Mouse (Mus musculus) v-Abl transformed pro-B cells (cell line): ENCODE results near the gene Synm.

ENCODE experiments used
- in situ Hi-C, 2 experiments: fragments of 400-800 bp; cut with MboI; formaldehyde crosslinking; loops; one replicate each; pipeline ENCODE4 v1.15.1; 2025; ENCODE audit not compliant: unreplicated experiment in 2 of 2

Gene Synm

GRCm38 (mm10) chr7:67749441-67750239 is 9.9 kb downstream of the Synm start:
- in situ Hi-C loops: no loop called here

GRCm38 (mm10) chr7:67747731-67748305 is 11.7 kb downstream of the Synm start:
- in situ Hi-C loops: no loop called here

- in situ Hi-C loops: no loop called here
These were observed 17.8 kb downstream of the Synm start for GRCm38 (mm10) chr7:67741706-67742105.

- in situ Hi-C loops: no loop called here
These were observed 18.7 kb downstream of the Synm start for GRCm38 (mm10) chr7:67740796-67741195.

GRCm38 (mm10) chr7:67740382-67740781 is 19.2 kb downstream of the Synm start:
- in situ Hi-C loops: no loop called here

GRCm38 (mm10) chr7:67732276-67732675 is 27.3 kb downstream of the Synm start:
- in situ Hi-C loops: no loop called here

GRCm38 (mm10) chr7:67730431-67731110 is 29.0 kb downstream of the Synm start:
- in situ Hi-C loops: no loop called here

- in situ Hi-C loops: no loop called here
These were observed 30.7 kb downstream of the Synm start for GRCm38 (mm10) chr7:67728809-67729208.

- in situ Hi-C loops: no loop called here
These were observed 31.3 kb downstream of the Synm start for GRCm38 (mm10) chr7:67728203-67728602.

GRCm38 (mm10) chr7:67725016-67725415 is 34.5 kb downstream of the Synm start:
- in situ Hi-C loops: no loop called here

GRCm38 (mm10) chr7:67724536-67724935 is 35.0 kb downstream of the Synm start:
- in situ Hi-C loops: no loop called here

- in situ Hi-C loops: no loop called here
These were observed 37.4 kb downstream of the Synm start for GRCm38 (mm10) chr7:67722163-67722562.

- in situ Hi-C loops: no loop called here
These were observed 40.7 kb downstream of the Synm start for GRCm38 (mm10) chr7:67718804-67719203.

- in situ Hi-C loops: no loop called here
These were observed 42.0 kb downstream of the Synm start for GRCm38 (mm10) chr7:67717520-67717919.

GRCm38 (mm10) chr7:67716925-67717324 is 42.6 kb downstream of the Synm start:
- in situ Hi-C loops: no loop called here

GRCm38 (mm10) chr7:67716213-67716878 is 43.2 kb downstream of the Synm start:
- in situ Hi-C loops: no loop called here

GRCm38 (mm10) chr7:67715176-67715575 is 44.4 kb downstream of the Synm start:
- in situ Hi-C loops: no loop called here

GRCm38 (mm10) chr7:67713820-67714510 is 45.6 kb downstream of the Synm start:
- in situ Hi-C loops: no loop called here

GRCm38 (mm10) chr7:67710216-67710615 is 49.3 kb downstream of the Synm start:
- in situ Hi-C loops: no loop called here

GRCm38 (mm10) chr7:67708160-67708559 is 51.4 kb downstream of the Synm start:
- in situ Hi-C loops: no loop called here
